Mouse (Mus musculus) testis, adult 2 months (tissue): ENCODE measurements around the gene Strip1.

Experiments used
- CTCF ChIP-seq: fragments of 200-500 bp; IDR thresholded peaks from 2 replicates; pipeline ENCODE4 v1.5.1; 2012; ENCODE audit warnings: low read depth, mild to moderate bottlenecking, inconsistent platforms, low read length, moderate library complexity; ENCODE audit not compliant: control insufficient read depth, insufficient read depth, insufficient replicate concordance
- POLR2A ChIP-seq: fragments of 200-500 bp; IDR thresholded peaks from 2 replicates; pipeline ENCODE4 v1.6.1; 2012; ENCODE audit warnings: low read depth, mild to moderate bottlenecking, inconsistent platforms, low read length, moderate library complexity; ENCODE audit not compliant: control insufficient read depth

DNA sequence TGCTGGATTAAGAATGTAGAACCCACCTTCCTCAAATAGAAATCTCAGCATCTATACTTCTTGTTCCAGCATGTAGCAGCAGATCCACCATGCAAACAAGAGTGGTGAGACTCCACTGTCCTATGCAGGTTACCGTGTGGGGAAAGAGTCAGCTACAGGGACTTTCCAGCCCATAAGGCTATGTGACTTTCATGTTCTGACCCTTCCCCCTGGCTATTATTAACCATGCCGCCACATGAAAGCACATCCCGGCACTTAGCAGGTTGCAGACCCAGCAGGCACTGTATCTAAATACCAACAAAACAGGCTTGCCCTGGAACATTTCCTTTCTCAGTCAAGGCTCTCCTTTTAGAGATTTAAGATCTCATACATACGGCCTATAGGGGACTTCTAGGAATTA is 20.1 kb downstream of the Strip1 start:
- TF ChIP-seq POLR2A, result no peak
- TF ChIP-seq CTCF, result no peak
